Mouse (Mus musculus) forebrain, postnatal 0 days (tissue): ENCODE data around the gene Pet100. TPM values are rescaled to one million over a fixed set of nuclear protein-coding genes. Genes with fewer than 3 reads are reported as not detected.

Experiments used
- ATAC-seq: fragments of 200-750 bp; cut with Nextera tagmentation; 2 replicates; pipeline ENCODE4 v1.8.0; 2017; ENCODE audit warnings: mild to moderate bottlenecking, moderate library complexity
- DNase-seq: peaks from one replicate; pipeline ENCODE4 v3.0.0-alpha.2; 2015
- H3K27ac ChIP-seq: fragments of 300-500 bp; sonication (generic); 2 replicates; pipeline ENCODE4 v1.5.1; 2014; ENCODE audit warnings: low read depth, mild to moderate bottlenecking, antibody characterized with exemption, low read length, moderate library complexity, mixed read lengths
- H3K27me3 ChIP-seq: fragments of 300-500 bp; sonication (generic); 2 replicates; pipeline ENCODE4 v1.6.1; 2014; ENCODE audit warnings: mild to moderate bottlenecking, low read length, mixed read lengths; ENCODE audit not compliant: insufficient read depth
- H3K36me3 ChIP-seq: fragments of 300-500 bp; sonication (generic); 2 replicates; pipeline ENCODE4 v1.6.1; 2014; ENCODE audit warnings: mild to moderate bottlenecking, moderate library complexity; ENCODE audit not compliant: insufficient read depth
- H3K4me1 ChIP-seq: fragments of 300-500 bp; sonication (generic); 2 replicates; pipeline ENCODE4 v1.6.1; 2014; ENCODE audit warnings: antibody characterized with exemption; ENCODE audit not compliant: insufficient read depth
- H3K4me2 ChIP-seq: fragments of 300-500 bp; sonication (generic); 2 replicates; pipeline ENCODE4 v1.6.1; 2014; ENCODE audit warnings: low read depth, mild to moderate bottlenecking, moderate library complexity
- H3K4me3 ChIP-seq: fragments of 300-500 bp; sonication (generic); 2 replicates; pipeline ENCODE4 v1.5.1; 2014; ENCODE audit warnings: low read depth, low read length, mixed read lengths
- H3K9ac ChIP-seq: fragments of 300-500 bp; sonication (generic); 2 replicates; pipeline ENCODE4 v1.6.1; 2014; ENCODE audit warnings: mild to moderate bottlenecking
- H3K9me3 ChIP-seq: fragments of 300-500 bp; sonication (generic); 2 replicates; pipeline ENCODE4 v1.6.1; 2016; ENCODE audit warnings: low read length
- CTCF ChIP-seq: sonication (generic); IDR thresholded peaks from 2 replicates; pipeline ENCODE4 v1.5.1; 2016; ENCODE audit warnings: antibody characterized with exemption, control low read depth, low read depth
- WGBS: fragments of 180-500 bp; shearing (Covaris S2); extraction: QIAGEN DNeasy Blood & Tissue Kit; methylation state at CpG from one replicate; pipeline ENCODE4 v1.1.7; 2014; 5-methylcytosine and 5-hydroxymethylcytosine counted together
- polyA plus RNA-seq: library from polyadenylated mRNA; unstranded; fragments of >200 nt; fragmentation: Nextera tagmentation; extraction: Ambion mirVana; gene quantifications from 2 replicates; pipeline ENCODE4 v1.2.1, GENCODE M21; 2015
- total RNA-seq: library from RNA; depleted of rRNA; stranded (reverse); fragments of >200 nt; gene quantifications from 2 replicates; pipeline ENCODE4 v1.2.3, GENCODE M21; 2014

Gene Pet100
- total and polyA plus RNA-seq, 2 experiments from 2014 or later, result 17.7 to 82.4 TPM

DNA sequence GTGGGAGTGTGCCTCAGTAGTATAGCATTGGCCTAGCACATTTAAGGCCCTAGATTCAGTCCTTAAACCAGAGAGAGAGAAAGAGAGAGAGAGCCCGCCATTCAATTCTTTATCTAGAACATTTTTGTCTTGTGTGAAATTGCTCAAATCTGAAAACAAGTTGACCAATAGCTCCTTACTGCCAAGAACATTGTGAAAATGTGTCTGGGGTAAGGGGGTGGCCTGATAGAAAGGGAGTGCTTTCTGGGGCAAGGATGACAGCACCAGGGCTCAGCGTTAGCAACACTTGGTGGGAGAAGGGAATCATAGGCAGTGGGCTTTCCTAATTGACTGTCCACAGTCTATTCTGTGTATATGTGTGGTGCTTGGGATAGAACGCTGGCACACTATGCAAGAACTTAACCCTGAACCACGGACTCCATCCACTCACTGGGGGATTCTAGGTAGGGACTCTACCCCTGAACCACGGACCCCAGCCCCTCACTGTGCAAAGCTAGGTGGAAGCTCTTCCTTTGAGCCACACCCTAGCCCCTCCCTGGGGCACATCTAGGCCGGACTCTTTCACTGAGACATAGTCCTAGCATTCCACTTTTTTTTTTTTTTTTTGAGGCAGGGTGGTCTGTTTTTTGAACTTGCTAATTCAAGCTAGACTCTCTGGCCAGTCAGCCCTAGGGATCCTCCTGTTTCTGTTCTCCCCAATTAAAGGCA lies 25.6 kb downstream of the Pet100 start:
- no peak overlapping the region for H3K9ac ChIP-seq
- no peaks in the 10 kb centered on the region for H3K27me3 ChIP-seq
- no peak for TF ChIP-seq CTCF
- no peak for DNase-seq
- H3K4me1 ChIP-seq, result no peaks in the 10 kb centered on the region
- H3K4me3 ChIP-seq, result no peak overlapping the region
- H3K9me3 ChIP-seq, result no peaks in the 10 kb centered on the region
- no peak for ATAC-seq
- no peak overlapping the region for H3K27ac ChIP-seq
- WGBS, result 84% methylated on average over 6 of the region's 6 CpGs
- H3K4me2 ChIP-seq, result no peak overlapping the region
- H3K36me3 ChIP-seq, result no peaks in the 10 kb centered on the region

DNA sequence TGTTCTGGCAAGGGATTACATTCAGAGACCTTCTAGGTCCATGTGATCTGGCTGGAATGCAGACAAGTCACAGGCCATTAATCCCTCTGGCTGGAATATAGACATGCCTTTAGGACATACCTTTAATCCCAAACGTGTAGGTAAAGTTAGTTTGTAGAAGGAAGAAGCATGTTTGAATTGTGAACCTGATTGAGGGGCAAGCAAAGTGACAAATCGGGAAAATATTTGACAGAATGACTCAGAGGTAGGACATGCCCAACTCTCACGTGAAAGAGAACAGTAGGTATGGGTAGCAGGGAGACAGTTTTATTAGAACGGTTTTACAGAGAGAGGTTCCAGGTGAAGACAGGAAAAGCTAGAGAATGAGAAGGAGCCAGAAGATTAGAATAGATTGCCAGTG lies 26.2 kb downstream of the Pet100 start:
- WGBS, result 78% methylated on average over 4 of the region's 4 CpGs
- no peak for ATAC-seq
- no peaks in the 10 kb centered on the region for H3K36me3 ChIP-seq
- no peak for TF ChIP-seq CTCF
- no peak overlapping the region for H3K27ac ChIP-seq
- no peaks in the 10 kb centered on the region for H3K4me1 ChIP-seq
- no peak overlapping the region for H3K4me2 ChIP-seq
- H3K4me3 ChIP-seq, result no peak overlapping the region
- H3K27me3 ChIP-seq, result no peaks in the 10 kb centered on the region
- no peak overlapping the region for H3K9ac ChIP-seq
- DNase-seq, result no peak
- no peaks in the 10 kb centered on the region for H3K9me3 ChIP-seq

DNA sequence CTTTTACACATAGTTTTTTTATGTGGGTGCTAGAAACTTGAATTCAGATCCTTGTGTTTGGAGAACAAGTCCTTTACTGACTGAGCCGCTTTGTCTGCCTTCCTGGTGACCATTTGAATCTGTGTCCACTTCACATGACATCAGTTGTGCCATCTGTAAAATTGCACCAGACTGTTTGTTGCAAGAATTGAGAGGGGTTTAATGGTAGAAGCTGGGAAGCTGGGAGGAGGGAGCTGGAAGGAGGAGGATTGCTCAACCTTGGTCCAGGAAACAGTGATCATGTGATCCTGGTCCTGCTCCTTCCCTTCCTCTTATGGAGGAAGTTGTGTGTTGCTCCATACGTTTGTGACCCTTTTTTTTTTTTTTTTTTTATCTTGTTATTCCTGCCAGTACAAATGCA lies 26.9 kb downstream of the Pet100 start:
- no peak overlapping the region for H3K4me3 ChIP-seq
- no peaks in the 10 kb centered on the region for H3K9me3 ChIP-seq
- WGBS, result 79% methylated on average over 2 of the region's 2 CpGs
- TF ChIP-seq CTCF, result no peak
- DNase-seq, result no peak
- no peaks in the 10 kb centered on the region for H3K27me3 ChIP-seq
- H3K36me3 ChIP-seq, result no peaks in the 10 kb centered on the region
- H3K27ac ChIP-seq, result no peak overlapping the region
- H3K4me2 ChIP-seq, result no peak overlapping the region
- H3K4me1 ChIP-seq, result no peaks in the 10 kb centered on the region
- H3K9ac ChIP-seq, result no peak overlapping the region
- ATAC-seq, result no peak

DNA sequence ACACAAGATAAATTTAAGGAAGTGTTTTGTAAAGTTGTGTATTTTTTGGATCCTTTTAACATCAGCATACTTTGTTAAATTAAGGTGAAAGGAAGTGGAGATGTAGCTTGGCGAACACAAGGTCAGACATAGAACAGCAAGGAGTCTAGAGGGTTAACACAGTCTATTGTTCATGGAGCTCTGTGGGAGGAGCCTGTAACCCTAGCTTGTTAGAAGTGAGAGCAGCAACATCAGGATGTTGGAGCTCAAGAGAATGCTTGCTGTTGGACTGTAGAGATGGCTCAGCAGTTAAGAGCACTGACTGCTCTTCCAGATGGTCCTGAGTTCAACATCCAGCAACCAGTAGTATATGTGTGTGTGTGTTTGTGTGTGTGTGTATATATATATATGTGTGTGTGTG lies 27.6 kb downstream of the Pet100 start:
- no peaks in the 10 kb centered on the region for H3K4me1 ChIP-seq
- H3K9me3 ChIP-seq, result no peaks in the 10 kb centered on the region
- WGBS, result 40% methylated on average over 1 of the region's 1 CpGs
- no peaks in the 10 kb centered on the region for H3K27me3 ChIP-seq
- H3K36me3 ChIP-seq, result no peaks in the 10 kb centered on the region
- no peak overlapping the region for H3K4me3 ChIP-seq
- H3K27ac ChIP-seq, result no peak overlapping the region
- no peak overlapping the region for H3K4me2 ChIP-seq
- no peak overlapping the region for H3K9ac ChIP-seq
- no peak for TF ChIP-seq CTCF
- DNase-seq (no peak), ATAC-seq (no peak)

DNA sequence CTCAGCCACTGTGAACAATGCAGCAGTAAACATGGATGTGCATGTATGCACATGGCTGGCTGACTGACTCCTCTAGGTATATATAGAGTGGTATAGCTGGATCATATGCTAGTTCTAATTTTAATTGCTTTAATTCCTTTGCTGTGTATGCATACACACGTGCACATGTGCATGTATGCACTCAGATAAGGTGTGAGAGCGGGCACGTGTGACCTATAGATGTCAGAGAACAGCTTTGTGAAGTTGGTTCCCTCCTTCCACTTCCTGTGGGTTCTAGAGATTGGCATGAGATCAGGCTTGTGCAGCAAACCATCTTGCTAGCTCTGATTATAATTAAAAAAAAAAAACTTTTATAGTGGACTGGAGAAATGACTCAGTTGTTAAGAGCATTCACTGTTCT lies 31.5 kb downstream of the Pet100 start:
- H3K27ac ChIP-seq, result no peak overlapping the region
- TF ChIP-seq CTCF, result no peak
- DNase-seq, result no peak
- H3K4me1 ChIP-seq, result no peaks in the 10 kb centered on the region
- H3K9ac ChIP-seq, result no peak overlapping the region
- no peaks in the 10 kb centered on the region for H3K36me3 ChIP-seq
- no peak overlapping the region for H3K4me3 ChIP-seq
- no peaks in the 10 kb centered on the region for H3K27me3 ChIP-seq
- 67% methylated on average over 3 of the region's 3 CpGs for WGBS
- no peak overlapping the region for H3K4me2 ChIP-seq
- no peaks in the 10 kb centered on the region for H3K9me3 ChIP-seq
- no peak for ATAC-seq

DNA sequence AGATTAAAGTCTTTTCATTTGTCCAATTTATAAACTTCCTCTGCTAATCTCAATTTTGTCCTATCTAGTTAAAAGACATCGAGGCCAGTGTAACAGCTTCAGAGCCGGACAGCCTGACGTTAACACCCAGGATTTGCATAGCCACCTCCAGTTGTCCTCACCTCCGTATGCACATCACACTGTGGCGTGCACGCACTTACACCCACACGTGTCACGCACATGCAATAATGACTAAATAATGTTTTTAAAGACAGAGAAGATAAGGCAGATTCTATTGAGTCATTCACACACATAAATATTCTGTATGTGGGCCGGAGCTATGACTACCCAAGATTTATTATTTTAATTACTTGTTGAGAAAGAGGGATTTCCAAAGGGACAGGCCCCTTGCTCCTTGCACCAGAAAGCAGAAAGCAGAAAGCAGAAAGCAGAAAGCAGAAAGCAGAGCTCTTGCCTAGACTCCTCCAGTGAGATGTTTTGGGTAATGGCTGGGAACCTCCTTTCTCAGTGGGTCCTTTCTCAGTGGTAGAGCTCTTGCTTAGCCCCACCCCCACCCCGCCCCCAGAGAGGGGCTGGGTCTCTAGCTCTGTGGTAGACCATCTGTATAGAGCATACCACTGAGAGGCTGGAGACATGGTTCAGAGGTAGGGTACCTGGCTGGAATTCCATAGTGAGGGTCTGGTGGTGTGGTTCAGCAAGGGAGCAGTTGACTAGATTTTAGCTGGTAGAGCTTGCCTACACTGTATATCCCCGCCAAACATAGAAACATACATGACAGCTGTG lies 33.6 kb downstream of the Pet100 start:
- WGBS, result 80% methylated on average over 11 of the region's 11 CpGs
- no peak for TF ChIP-seq CTCF

DNA sequence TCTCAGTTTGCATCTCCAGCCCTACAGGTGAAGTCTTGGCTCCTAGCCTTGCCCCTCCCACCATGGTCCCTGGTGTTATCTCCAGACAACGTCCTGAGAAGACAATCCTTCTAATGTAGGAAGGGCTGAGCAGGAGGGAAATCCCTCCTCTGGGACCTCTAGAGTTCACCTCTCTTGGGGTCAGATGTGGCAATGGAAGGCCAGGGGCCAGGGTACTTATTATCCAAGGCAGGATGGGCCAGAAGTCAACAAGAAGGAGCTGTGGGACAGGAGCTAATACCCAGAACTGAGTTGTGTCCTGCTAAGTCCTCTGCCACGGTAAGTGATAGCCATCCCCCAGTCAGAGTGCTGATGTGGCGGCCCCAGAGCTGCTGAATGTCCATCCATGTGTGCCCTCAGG lies 34.2 kb downstream of the Pet100 start, which contains the start of gene Retn:
Gene Retn, plus strand, starts transcription at position 245 of the 400 bp plus-strand sequence.
- no peaks in the 10 kb centered on the region for H3K27me3 ChIP-seq
- H3K9me3 ChIP-seq, result no peaks in the 10 kb centered on the region
- H3K27ac ChIP-seq, result no peak within 1 kb of the TSS
- no peak within 1 kb of the TSS for H3K4me3 ChIP-seq
- no peak for DNase-seq
- no peaks in the 10 kb centered on the region for H3K36me3 ChIP-seq
- no peaks in the 10 kb centered on the region for H3K4me1 ChIP-seq
- no peak for ATAC-seq
- 69% methylated on average over 3 of the region's 3 CpGs for whole genome bisulfite sequencing
- H3K9ac ChIP-seq, result no peak within 1 kb of the TSS
- no peak for TF ChIP-seq CTCF
- no peak within 1 kb of the TSS for H3K4me2 ChIP-seq

More for the DNA sequence above, 33.6 kb downstream of the Pet100 start:
- no peak overlapping the region for H3K9ac ChIP-seq
- no peak overlapping the region for H3K4me2 ChIP-seq
- DNase-seq, result no peak
- no peak overlapping the region for H3K27ac ChIP-seq
- no peaks in the 10 kb centered on the region for H3K27me3 ChIP-seq
- H3K4me3 ChIP-seq, result no peak overlapping the region
- no peaks in the 10 kb centered on the region for H3K9me3 ChIP-seq
- H3K36me3 ChIP-seq, result no peaks in the 10 kb centered on the region
- ATAC-seq, result no peak
- H3K4me1 ChIP-seq, result no peaks in the 10 kb centered on the region
